Mouse (Mus musculus) forebrain, embryonic 11.5 days (tissue): ENCODE measurements at regions not wholly inside any gene's neighbourhood (a gene's known extent, or its start where the extent isn't known, plus 50 kb on each side); places are given as distances from the start of the nearest gene placed in this dataset.

Experiments used
- ATAC-seq: fragments of 200-750 bp; cut with Nextera tagmentation; replicated peaks from 2 replicates; pipeline ENCODE4 v1.8.0; 2017; ENCODE audit warnings: moderate TSS enrichment; ENCODE audit not compliant: low FRiP score
- DNase-seq: peaks from one replicate; pipeline ENCODE4 v3.0.0-alpha.2; 2017; ENCODE audit warnings: low spot score
- H3K27ac ChIP-seq: fragments of 300-500 bp; sonication (generic); 2 replicates; pipeline ENCODE4 v1.5.1; 2014; ENCODE audit warnings: low read depth, low read length
- H3K27me3 ChIP-seq: fragments of 300-500 bp; sonication (generic); 2 replicates; pipeline ENCODE4 v1.6.1; 2014; ENCODE audit warnings: mild to moderate bottlenecking, low read length, mixed read lengths; ENCODE audit not compliant: control insufficient read depth, insufficient read depth
- H3K36me3 ChIP-seq: fragments of 300-500 bp; sonication (generic); 2 replicates; pipeline ENCODE4 v1.6.1; 2014; ENCODE audit warnings: mild to moderate bottlenecking, low read length, moderate library complexity, mixed read lengths; ENCODE audit not compliant: control insufficient read depth, insufficient read depth
- H3K4me1 ChIP-seq: fragments of 300-500 bp; sonication (generic); replicated peaks from 2 replicates; pipeline ENCODE4 v1.6.1; 2014; ENCODE audit warnings: low read length, mixed read lengths; ENCODE audit not compliant: control insufficient read depth, insufficient read depth
- H3K4me2 ChIP-seq: fragments of 300-500 bp; sonication (generic); 2 replicates; pipeline ENCODE4 v1.6.1; 2014; ENCODE audit warnings: low read depth, mild to moderate bottlenecking, low read length, moderate library complexity, mixed read lengths; ENCODE audit not compliant: severe bottlenecking
- H3K4me3 ChIP-seq: fragments of 300-500 bp; sonication (generic); 2 replicates; pipeline ENCODE4 v1.5.1; 2014; ENCODE audit warnings: low read depth, low read length
- H3K9ac ChIP-seq: fragments of 300-500 bp; sonication (generic); 2 replicates; pipeline ENCODE4 v1.6.1; 2014; ENCODE audit warnings: low read length
- H3K9me3 ChIP-seq: fragments of 300-500 bp; sonication (generic); 2 replicates; pipeline ENCODE4 v1.6.1; 2016; ENCODE audit warnings: low read length, mixed read lengths; ENCODE audit not compliant: control insufficient read depth
- WGBS: fragments of 180-500 bp; shearing (Covaris S2); extraction: QIAGEN DNeasy Blood & Tissue Kit; methylation state at CpG from one replicate; pipeline ENCODE4 v1.1.7; 2014; 5-methylcytosine and 5-hydroxymethylcytosine counted together

- Histone ChIP-seq H3K36me3 (no peaks in the 10 kb centered on the region), H3K9ac (no peak overlapping the region), H3K27ac (no peak overlapping the region), H3K4me1 (no peaks in the 10 kb centered on the region), H3K4me3 (no peak overlapping the region), H3K27me3 (no peaks in the 10 kb centered on the region), H3K4me2 (no peak overlapping the region), H3K9me3 (no peaks in the 10 kb centered on the region)
- DNase-seq (no peak), ATAC-seq (no peak)
- WGBS: 94% methylated on average over 13 of the region's 13 CpGs
These were observed 53.4 kb upstream of the Klf13 start for GRCm38 (mm10) chr7:63992155-63992554.

- H3K27me3 ChIP-seq: no peaks in the 10 kb centered on the region
- no peaks in the 10 kb centered on the region for H3K36me3 ChIP-seq
- ATAC-seq: no peak
- no peak overlapping the region for H3K4me2 ChIP-seq
- no peaks in the 10 kb centered on the region for H3K9me3 ChIP-seq
- 92% methylated on average over 12 of the region's 12 CpGs for WGBS
- peaks cover 2% of the 10 kb centered on the region; the same call in 1 of the 2 replicates for H3K4me1 ChIP-seq
- no peak overlapping the region for H3K9ac ChIP-seq
- H3K4me3 ChIP-seq: no peak overlapping the region
- DNase-seq: no peak
- H3K27ac ChIP-seq: no peak overlapping the region
These were observed 52.6 kb upstream of the Klf13 start for GRCm38 (mm10) chr7:63991085-63992010.

GRCm38 (mm10) chr7:63990312-63991028 is 51.8 kb upstream of the Klf13 start:
- Histone ChIP-seq H3K4me2 (no peak overlapping the region), H3K27me3 (no peaks in the 10 kb centered on the region), H3K36me3 (no peaks in the 10 kb centered on the region), H3K9ac (no peak overlapping the region), H3K4me3 (no peak overlapping the region), H3K27ac (no peak overlapping the region), H3K9me3 (no peaks in the 10 kb centered on the region), H3K4me1 (peaks cover 2% of the 10 kb centered on the region; the same call in 1 of the 2 replicates)
- WGBS: 76% methylated on average over 8 of the region's 8 CpGs
- ATAC-seq: no peak
- no peak for DNase-seq

- Histone ChIP-seq H3K27ac (no peak overlapping the region), H3K36me3 (no peaks in the 10 kb centered on the region), H3K4me2 (no peak overlapping the region), H3K4me1 (peaks cover 2% of the 10 kb centered on the region; the same call in 1 of the 2 replicates), H3K9ac (no peak overlapping the region), H3K9me3 (no peaks in the 10 kb centered on the region), H3K4me3 (no peak overlapping the region), H3K27me3 (no peaks in the 10 kb centered on the region)
- DNase-seq: no peak
- no peak for ATAC-seq
These were observed 51.0 kb upstream of the Klf13 start for GRCm38 (mm10) chr7:63989736-63990135.
